Mouse (Mus musculus) kidney, adult 2 months (tissue): ENCODE measurements around the gene Cnot9. TPM values are rescaled to one million over a fixed set of nuclear protein-coding genes. Genes with fewer than 3 reads are reported as not detected.

ENCODE experiments used
- DNase-seq: peaks from one replicate; pipeline ENCODE4 v3.0.0; 2021
- H3K27ac ChIP-seq: fragments of 200-500 bp; 2 replicates; pipeline ENCODE4 v1.5.1; 2012; ENCODE audit warnings: low read depth, low read length, control low read depth, inconsistent platforms; ENCODE audit not compliant: insufficient read depth
- H3K27me3 ChIP-seq: fragments of 200-500 bp; replicated peaks from 2 replicates; pipeline ENCODE4 v1.6.1; 2012; ENCODE audit warnings: mild to moderate bottlenecking, moderate library complexity, low read length, inconsistent platforms; ENCODE audit not compliant: control insufficient read depth, insufficient read depth
- H3K36me3 ChIP-seq: fragments of 200-500 bp; 2 replicates; pipeline ENCODE4 v1.6.1; 2012; ENCODE audit warnings: mild to moderate bottlenecking, moderate library complexity, low read length, inconsistent platforms; ENCODE audit not compliant: control insufficient read depth, insufficient read depth
- H3K4me1 ChIP-seq: fragments of 200-500 bp; 2 replicates; pipeline ENCODE4 v1.6.1; 2011; ENCODE audit warnings: low read length; ENCODE audit not compliant: control insufficient read depth, insufficient read depth
- H3K4me3 ChIP-seq: fragments of 200-500 bp; 2 replicates; pipeline ENCODE4 v1.5.1; 2011; ENCODE audit warnings: mild to moderate bottlenecking, low read depth, low read length, control low read depth; ENCODE audit not compliant: insufficient read depth
- CTCF ChIP-seq: fragments of 200-500 bp; conservative IDR thresholded peaks from 2 replicates; pipeline ENCODE4 v1.5.1; 2011; ENCODE audit warnings: low read depth, mild to moderate bottlenecking, control low read depth, low read length, moderate library complexity, mixed read lengths; ENCODE audit not compliant: insufficient read depth, insufficient read length
- POLR2A ChIP-seq: fragments of 200-500 bp; IDR thresholded peaks from one replicate; pipeline ENCODE4 v1.6.1; 2011; ENCODE audit warnings: low read depth, low read length, control low read depth
- WGBS: fragments of 180-500 bp; shearing (Covaris S2); methylation state at CpG from one replicate; pipeline ENCODE4 v1.1.7; 2018; 5-methylcytosine and 5-hydroxymethylcytosine counted together
- polyA plus RNA-seq: library from polyadenylated mRNA; depleted of rRNA; stranded (reverse); fragments of >200 nt; gene quantifications from 2 replicates; pipeline ENCODE4 v1.2.3, GENCODE M21; 2012; rRNA removed

The Cnot9 gene
- 16.4 and 18.6 TPM in 2 replicates for polyA plus RNA-seq

GRCm38 (mm10) chr1:74505721-74506464 lies at the start of gene Cnot9:
Gene Cnot9 (plus strand): TSS chr1:74506058.
- TF ChIP-seq CTCF, result no peak
- TF ChIP-seq POLR2A, result peak; percentile 66
- Histone ChIP-seq H3K4me3 (peak within 1 kb of the TSS; percentile 77), H3K27ac (peak within 1 kb of the TSS; percentile 96), H3K27me3 (no peaks in the 10 kb centered on the region), H3K4me1 (no peaks in the 10 kb centered on the region; the same call in 1 of the 2 replicates), H3K36me3 (no peaks in the 10 kb centered on the region)
- DNase-seq, result peak; percentile 100
- under 1% methylated on average over 64 of the region's 64 CpGs for WGBS

GRCm38 (mm10) chr1:74460273-74460672 lies 45.6 kb upstream of the Cnot9 start:
- no peaks in the 10 kb centered on the region for H3K4me1 ChIP-seq
- H3K4me3 ChIP-seq, result no peak overlapping the region
- H3K27me3 ChIP-seq, result no peaks in the 10 kb centered on the region
- no peak overlapping the region for H3K27ac ChIP-seq
- TF ChIP-seq CTCF, result no peak
- TF ChIP-seq POLR2A, result no peak
- DNase-seq, result peak; percentile 55
- 60% methylated on average over 2 of the region's 2 CpGs for WGBS
- H3K36me3 ChIP-seq, result no peaks in the 10 kb centered on the region; the same call in 1 of the 2 replicates

GRCm38 (mm10) chr1:74485792-74486191 lies 20.1 kb upstream of the Cnot9 start:
- Histone ChIP-seq H3K27me3 (no peaks in the 10 kb centered on the region), H3K4me1 (no peaks in the 10 kb centered on the region), H3K27ac (no peak overlapping the region), H3K4me3 (no peak overlapping the region), H3K36me3 (peaks cover 4% of the 10 kb centered on the region)
- 97% methylated on average over 5 of the region's 5 CpGs for WGBS
- TF ChIP-seq CTCF (no peak), POLR2A (no peak)
- no peak for DNase-seq

GRCm38 (mm10) chr1:74501106-74501505 lies 4.8 kb upstream of the Cnot9 start:
- DNase-seq, result no peak
- no peak for TF ChIP-seq CTCF
- 37% methylated on average over 1 of the region's 1 CpGs for WGBS
- Histone ChIP-seq H3K27me3 (no peaks in the 10 kb centered on the region), H3K4me3 (no peak overlapping the region), H3K36me3 (no peaks in the 10 kb centered on the region), H3K27ac (no peak overlapping the region), H3K4me1 (no peaks in the 10 kb centered on the region; the same call in 1 of the 2 replicates)

- DNase-seq, result no peak
- Histone ChIP-seq H3K4me3 (peak overlapping the region; percentile 77), H3K36me3 (no peaks in the 10 kb centered on the region), H3K27me3 (no peaks in the 10 kb centered on the region), H3K27ac (no peak overlapping the region), H3K4me1 (no peaks in the 10 kb centered on the region; the same call in 1 of the 2 replicates)
- WGBS, result under 1% methylated on average over 22 of the region's 22 CpGs
- no peak for TF ChIP-seq CTCF
- no peak for TF ChIP-seq POLR2A
Observed at GRCm38 (mm10) chr1:74505393-74505720, 501 bp upstream of the Cnot9 start.

GRCm38 (mm10) chr1:74506471-74506881 lies 618 bp downstream of the Cnot9 start:
- peak; percentile 45 for DNase-seq
- WGBS, result under 1% methylated on average over 34 of the region's 34 CpGs
- peak overlapping the region; percentile 96 for H3K27ac ChIP-seq
- TF ChIP-seq POLR2A, result no peak
- TF ChIP-seq CTCF, result no peak
- peaks cover 2% of the 10 kb centered on the region; the same call in 1 of the 2 replicates for H3K4me1 ChIP-seq
- H3K36me3 ChIP-seq, result no peaks in the 10 kb centered on the region
- H3K4me3 ChIP-seq, result peak overlapping the region; percentile 74
- no peaks in the 10 kb centered on the region for H3K27me3 ChIP-seq

GRCm38 (mm10) chr1:74507780-74508179 lies 1.9 kb downstream of the Cnot9 start:
- no peaks in the 10 kb centered on the region for H3K36me3 ChIP-seq
- DNase-seq, result no peak
- H3K4me1 ChIP-seq, result peaks cover 5% of the 10 kb centered on the region; the same call in 1 of the 2 replicates
- no peaks in the 10 kb centered on the region for H3K27me3 ChIP-seq
- WGBS, result 88% methylated on average over 2 of the region's 2 CpGs
- no peak overlapping the region for H3K27ac ChIP-seq
- TF ChIP-seq POLR2A (no peak), CTCF (no peak)
- no peak overlapping the region for H3K4me3 ChIP-seq
